Mouse (Mus musculus): ENCODE data around the gene Slc2a9. TPM values are rescaled to one million over a fixed set of nuclear protein-coding genes. Genes with fewer than 3 reads are reported as not detected.

Gene Slc2a9
- polyA plus RNA-seq, 1 experiment from 2014 or later, result 0.62 TPM

GRCm38 (mm10) chr5:38537845-38538244, 34.9 kb upstream of the Slc2a9 start:
- H3K36me3 ChIP-seq (ENCODE audit: control insufficient read depth, insufficient read depth, low read length), result peaks cover 72% of the 10 kb centered on the region
- no peak for TF ChIP-seq EP300 (optimal IDR thresholded peaks at IDR 0.05)
- TF ChIP-seq CTCF (IDR thresholded peaks at IDR 0.05; ENCODE audit: low read depth), result no peak
- H3K4me3 ChIP-seq (ENCODE audit: low read depth, low read length), result no peak overlapping the region
- H3K4me2 ChIP-seq (replicated peaks; ENCODE audit: low read depth), result no peak overlapping the region
- no peaks in the 10 kb centered on the region for H3K27me3 ChIP-seq (ENCODE audit: control insufficient read depth, insufficient read depth, low read length)
- ATAC-seq (ENCODE audit: low FRiP score, low TSS enrichment) (no peak), DNase-seq (ENCODE audit: low spot score) (no peak)
- no peak overlapping the region for H3K9ac ChIP-seq (ENCODE audit: low read length)
- no peak overlapping the region for H3K27ac ChIP-seq (replicated peaks)
- 84% methylated on average over 4 of the region's 4 CpGs for WGBS
- no peaks in the 10 kb centered on the region for H3K9me3 ChIP-seq (ENCODE audit: control insufficient read depth, low read length)
- H3K4me1 ChIP-seq (replicated peaks; ENCODE audit: control insufficient read depth, insufficient read depth), result no peaks in the 10 kb centered on the region

- H3K4me2 ChIP-seq (replicated peaks; ENCODE audit: low read depth), result no peak overlapping the region
- no peak overlapping the region for H3K4me3 ChIP-seq (ENCODE audit: low read depth, low read length)
- H3K9ac ChIP-seq (ENCODE audit: low read length), result no peak overlapping the region
- TF ChIP-seq CTCF (IDR thresholded peaks at IDR 0.05; ENCODE audit: low read depth) (no peak), EP300 (optimal IDR thresholded peaks at IDR 0.05) (no peak)
- H3K27ac ChIP-seq (replicated peaks), result no peak overlapping the region
- no peaks in the 10 kb centered on the region for H3K4me1 ChIP-seq (replicated peaks; ENCODE audit: control insufficient read depth, insufficient read depth)
- ATAC-seq (ENCODE audit: low FRiP score, low TSS enrichment), result no peak
- H3K27me3 ChIP-seq (ENCODE audit: control insufficient read depth, insufficient read depth, low read length), result no peaks in the 10 kb centered on the region
- H3K36me3 ChIP-seq (ENCODE audit: control insufficient read depth, insufficient read depth, low read length), result peaks cover 77% of the 10 kb centered on the region
- no peak for DNase-seq (ENCODE audit: low spot score)
- H3K9me3 ChIP-seq (ENCODE audit: control insufficient read depth, low read length), result no peaks in the 10 kb centered on the region
- WGBS, result 79% methylated on average over 3 of the region's 3 CpGs
Observed at GRCm38 (mm10) chr5:38536822-38537221, 33.9 kb upstream of the Slc2a9 start.

- DNase-seq (ENCODE audit: low spot score) (no peak), ATAC-seq (ENCODE audit: low FRiP score, low TSS enrichment) (no peak)
- Histone ChIP-seq H3K27ac (replicated peaks) (no peak overlapping the region), H3K9me3 (ENCODE audit: control insufficient read depth, low read length) (no peaks in the 10 kb centered on the region), H3K4me2 (replicated peaks; ENCODE audit: low read depth) (no peak overlapping the region), H3K36me3 (ENCODE audit: control insufficient read depth, insufficient read depth, low read length) (peaks cover 84% of the 10 kb centered on the region), H3K4me1 (replicated peaks; ENCODE audit: control insufficient read depth, insufficient read depth) (no peaks in the 10 kb centered on the region), H3K9ac (ENCODE audit: low read length) (no peak overlapping the region), H3K27me3 (ENCODE audit: control insufficient read depth, insufficient read depth, low read length) (no peaks in the 10 kb centered on the region), H3K4me3 (ENCODE audit: low read depth, low read length) (no peak overlapping the region)
- TF ChIP-seq EP300 (optimal IDR thresholded peaks at IDR 0.05) (no peak), CTCF (IDR thresholded peaks at IDR 0.05; ENCODE audit: low read depth) (no peak)
- 84% methylated on average over 4 of the region's 4 CpGs for WGBS
Observed at GRCm38 (mm10) chr5:38532084-38532483, 29.1 kb upstream of the Slc2a9 start.

- Histone ChIP-seq H3K27me3 (ENCODE audit: control insufficient read depth, insufficient read depth, low read length) (no peaks in the 10 kb centered on the region), H3K9me3 (ENCODE audit: control insufficient read depth, low read length) (no peaks in the 10 kb centered on the region), H3K9ac (ENCODE audit: low read length) (no peak overlapping the region), H3K4me3 (ENCODE audit: low read depth, low read length) (no peak overlapping the region), H3K4me2 (replicated peaks; ENCODE audit: low read depth) (no peak overlapping the region), H3K4me1 (replicated peaks; ENCODE audit: control insufficient read depth, insufficient read depth) (no peaks in the 10 kb centered on the region), H3K27ac (replicated peaks) (no peak overlapping the region), H3K36me3 (ENCODE audit: control insufficient read depth, insufficient read depth, low read length) (peaks cover 70% of the 10 kb centered on the region)
- TF ChIP-seq EP300 (optimal IDR thresholded peaks at IDR 0.05) (no peak), CTCF (IDR thresholded peaks at IDR 0.05; ENCODE audit: low read depth) (peak; percentile 72)
- DNase-seq (ENCODE audit: low spot score) (no peak), ATAC-seq (ENCODE audit: low FRiP score, low TSS enrichment) (peak; percentile 44; the same call in 1 of the 2 replicates)
- WGBS, result 74% methylated on average over 6 of the region's 6 CpGs
Observed at GRCm38 (mm10) chr5:38529724-38530428, 26.9 kb upstream of the Slc2a9 start.

- DNase-seq (ENCODE audit: low spot score) (no peak), ATAC-seq (ENCODE audit: low FRiP score, low TSS enrichment) (no peak)
- Histone ChIP-seq H3K4me1 (replicated peaks; ENCODE audit: control insufficient read depth, insufficient read depth) (no peaks in the 10 kb centered on the region), H3K36me3 (ENCODE audit: control insufficient read depth, insufficient read depth, low read length) (peaks cover 15% of the 10 kb centered on the region), H3K27me3 (ENCODE audit: control insufficient read depth, insufficient read depth, low read length) (no peaks in the 10 kb centered on the region), H3K4me3 (ENCODE audit: low read depth, low read length) (no peak overlapping the region), H3K27ac (replicated peaks) (no peak overlapping the region), H3K9ac (ENCODE audit: low read length) (no peak overlapping the region), H3K9me3 (ENCODE audit: control insufficient read depth, low read length) (no peaks in the 10 kb centered on the region), H3K4me2 (replicated peaks; ENCODE audit: low read depth) (no peak overlapping the region)
- 91% methylated on average over 5 of the region's 5 CpGs for WGBS
- TF ChIP-seq EP300 (optimal IDR thresholded peaks at IDR 0.05) (no peak), CTCF (IDR thresholded peaks at IDR 0.05; ENCODE audit: low read depth) (no peak)
Observed at GRCm38 (mm10) chr5:38522977-38523376, 20.0 kb upstream of the Slc2a9 start.

- Histone ChIP-seq H3K4me3 (ENCODE audit: low read depth, low read length) (no peak overlapping the region), H3K9me3 (ENCODE audit: control insufficient read depth, low read length) (no peaks in the 10 kb centered on the region), H3K4me1 (replicated peaks; ENCODE audit: control insufficient read depth, insufficient read depth) (no peaks in the 10 kb centered on the region), H3K36me3 (ENCODE audit: control insufficient read depth, insufficient read depth, low read length) (0 out of 2 replicates have a peak, but pooled peaks cover 2% of the 10 kb centered on the region), H3K4me2 (replicated peaks; ENCODE audit: low read depth) (no peak overlapping the region), H3K27ac (replicated peaks) (no peak overlapping the region), H3K27me3 (ENCODE audit: control insufficient read depth, insufficient read depth, low read length) (no peaks in the 10 kb centered on the region), H3K9ac (ENCODE audit: low read length) (no peak overlapping the region)
- DNase-seq (ENCODE audit: low spot score) (no peak), ATAC-seq (ENCODE audit: low FRiP score, low TSS enrichment) (no peak)
- TF ChIP-seq EP300 (optimal IDR thresholded peaks at IDR 0.05), result no peak
- no peak for TF ChIP-seq CTCF (IDR thresholded peaks at IDR 0.05; ENCODE audit: low read depth)
- 59% methylated on average over 1 of the region's 1 CpGs for WGBS
Observed at GRCm38 (mm10) chr5:38520838-38521237, 17.9 kb upstream of the Slc2a9 start.
